In the genomic region with DNA sequence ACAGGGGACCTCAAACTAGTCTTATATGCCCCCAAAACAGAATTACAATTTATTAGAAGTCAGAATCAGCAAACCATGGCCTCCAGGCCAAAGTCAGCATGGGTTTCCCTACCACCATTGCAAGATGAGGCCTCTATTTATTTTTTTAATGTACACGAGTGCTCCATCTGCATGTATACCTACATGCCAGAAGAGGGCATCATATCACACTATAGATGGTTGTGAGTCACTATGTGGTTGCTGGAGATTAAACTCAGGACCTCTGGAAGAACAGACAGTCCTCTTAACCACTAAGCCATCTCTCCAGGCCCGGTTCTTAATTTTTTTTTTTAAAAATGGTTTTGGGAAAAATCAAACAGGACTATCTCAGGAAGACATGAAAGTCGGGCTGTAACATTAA, we compare ENCODE assay signal across 21 mouse cellular contexts. TPM values are rescaled to one million over a fixed set of nuclear protein-coding genes. Genes with fewer than 3 reads are reported as not detected.
"Had no signal": no experiment of that assay in that cellular context is flagged by ENCODE, and none has a peak within 500 bp of the region (broad histone marks: within the 10 kb centered on the region; RNA-seq: fewer than 3 reads in every experiment).

No protein-coding gene starts in this region.

- H3K9me3 ChIP-seq: kidney, embryonic 15.5 days; limb, embryonic 12.5 days; limb, embryonic 15.5 days; liver, embryonic 12.5 days; liver, embryonic 15.5 days had no signal

- H3K9ac ChIP-seq: kidney, embryonic 15.5 days; limb, embryonic 12.5 days; limb, embryonic 15.5 days; liver, embryonic 12.5 days; liver, embryonic 15.5 days had no signal

- H3K27ac ChIP-seq: kidney, embryonic 15.5 days; limb, embryonic 12.5 days; limb, embryonic 15.5 days; liver, embryonic 12.5 days; liver, embryonic 15.5 days had no signal

- H3K4me1 ChIP-seq: kidney, embryonic 15.5 days; limb, embryonic 12.5 days; limb, embryonic 15.5 days; liver, embryonic 12.5 days; liver, embryonic 15.5 days had no signal

- H3K4me3 ChIP-seq: kidney, embryonic 15.5 days; limb, embryonic 12.5 days; limb, embryonic 15.5 days; liver, embryonic 12.5 days; liver, embryonic 15.5 days had no signal

- DNase-seq: kidney, adult 2 months; kidney, postnatal 10 days; kidney, postnatal 36 days; lung, adult 2 months; lung, postnatal 14 days; lung, postnatal 4 days; midbrain, embryonic 14.5 days; right cerebral cortex, adult 18-20 months; right cerebral cortex, postnatal 14 days; right cerebral cortex, postnatal 4 days; thymus, postnatal 25 days had no signal

- H3K27me3 ChIP-seq: kidney, embryonic 15.5 days; limb, embryonic 12.5 days; limb, embryonic 15.5 days; liver, embryonic 12.5 days; liver, embryonic 15.5 days had no signal

RNA-seq across cellular contexts. Expression of a gene that starts 17.1 kb away (rescaled TPM):
- total RNA-seq: layer of hippocampus, postnatal 25 days; left cerebral cortex, adult 18-20 months; left cerebral cortex, postnatal 10 days; left cerebral cortex, postnatal 36 days; midbrain, postnatal 0 days had no signal
